Mouse (Mus musculus): ENCODE measurements at regions not wholly inside any gene's neighbourhood (a gene's known extent, or its start where the extent isn't known, plus 50 kb on each side); places are given as distances from the start of the nearest gene placed in this dataset.
"Not testable (repeated sequence)": the region's sequence is repeated elsewhere in the genome, so short reads cannot be mapped to it uniquely, and the experiment has no call there.

- Histone ChIP-seq H3K27ac (no peak overlapping the region), H3K4me2 (no peak overlapping the region), H3K36me3 (no peaks in the 10 kb centered on the region), H3K9me3 (replicated peaks) (no peaks in the 10 kb centered on the region), H3K4me3 (no peak overlapping the region), H3K4me1 (replicated peaks) (no peaks in the 10 kb centered on the region), H3K9ac (no peak overlapping the region), H3K27me3 (no peaks in the 10 kb centered on the region)
- ATAC-seq (replicated peaks; ENCODE audit: insufficient number of reproducible peaks, insufficient read depth, low FRiP score, low read depth), result no peak
- WGBS, result 68% methylated on average over 8 of the region's 8 CpGs
These were observed 116.5 kb upstream of the Stt3b start for GRCm38 (mm10) chr9:115426682-115427081.

- no peak for ATAC-seq (replicated peaks; ENCODE audit: insufficient number of reproducible peaks, insufficient read depth, low FRiP score, low read depth)
These were observed 120.0 kb upstream of the Stt3b start for GRCm38 (mm10) chr9:115430271-115430670.

GRCm38 (mm10) chr9:115434696-115435095 is 124.5 kb upstream of the Stt3b start:
- Histone ChIP-seq H3K27me3 (no peaks in the 10 kb centered on the region), H3K4me2 (no peak overlapping the region), H3K27ac (no peak overlapping the region), H3K36me3 (no peaks in the 10 kb centered on the region), H3K4me3 (no peak overlapping the region), H3K4me1 (replicated peaks) (peaks cover 6% of the 10 kb centered on the region; the same call in 1 of the 2 replicates), H3K9me3 (replicated peaks) (no peaks in the 10 kb centered on the region; the same call in 1 of the 2 replicates), H3K9ac (no peak overlapping the region)
- ATAC-seq (replicated peaks; ENCODE audit: insufficient number of reproducible peaks, insufficient read depth, low FRiP score, low read depth), result no peak
- 13% methylated on average over 5 of the region's 5 CpGs for WGBS

More at GRCm38 (mm10) chr9:115430271-115430670, 120.0 kb upstream of the Stt3b start:
- Histone ChIP-seq H3K4me1 (replicated peaks) (peaks cover 6% of the 10 kb centered on the region; the same call in 1 of the 2 replicates), H3K36me3 (no peaks in the 10 kb centered on the region), H3K27ac (no peak overlapping the region), H3K4me2 (no peak overlapping the region), H3K9me3 (replicated peaks) (no peaks in the 10 kb centered on the region), H3K9ac (no peak overlapping the region), H3K27me3 (no peaks in the 10 kb centered on the region), H3K4me3 (no peak overlapping the region)
- WGBS, result 50% methylated on average over 4 of the region's 4 CpGs

- ATAC-seq (replicated peaks; ENCODE audit: insufficient number of reproducible peaks, insufficient read depth, low FRiP score, low read depth), result no peak
- no peak overlapping the region for H3K4me3 ChIP-seq
- no peaks in the 10 kb centered on the region for H3K36me3 ChIP-seq
- peaks cover 6% of the 10 kb centered on the region; the same call in 1 of the 2 replicates for H3K4me1 ChIP-seq (replicated peaks)
- no peak overlapping the region for H3K9ac ChIP-seq
- 86% methylated on average over 3 of the region's 3 CpGs for WGBS
- no peaks in the 10 kb centered on the region; the same call in 1 of the 2 replicates for H3K9me3 ChIP-seq (replicated peaks)
- H3K27me3 ChIP-seq, result no peaks in the 10 kb centered on the region
- no peak overlapping the region for H3K4me2 ChIP-seq
- H3K27ac ChIP-seq, result no peak overlapping the region
These were observed 126.1 kb upstream of the Stt3b start for GRCm38 (mm10) chr9:115436301-115436700.

- not testable (repeated sequence) for H3K27me3 ChIP-seq; H3K4me2 ChIP-seq; ATAC-seq (replicated peaks; ENCODE audit: insufficient number of reproducible peaks, insufficient read depth, low FRiP score, low read depth); H3K27ac ChIP-seq; H3K4me1 ChIP-seq (replicated peaks); H3K36me3 ChIP-seq; H3K9me3 ChIP-seq (replicated peaks); H3K4me3 ChIP-seq; H3K9ac ChIP-seq
- WGBS, result 95% methylated on average over 22 of the region's 22 CpGs
These were observed 128.0 kb upstream of the Stt3b start for GRCm38 (mm10) chr9:115438234-115438633.

GRCm38 (mm10) chr9:115446681-115447080 is 136.5 kb upstream of the Stt3b start:
- H3K9me3 ChIP-seq (replicated peaks), result no peaks in the 10 kb centered on the region
- no peak for ATAC-seq (replicated peaks; ENCODE audit: insufficient number of reproducible peaks, insufficient read depth, low FRiP score, low read depth)
- no peaks in the 10 kb centered on the region for H3K36me3 ChIP-seq
- no peak overlapping the region for H3K27ac ChIP-seq
- no peak overlapping the region for H3K9ac ChIP-seq
- no peaks in the 10 kb centered on the region for H3K27me3 ChIP-seq
- H3K4me1 ChIP-seq (replicated peaks), result no peaks in the 10 kb centered on the region
- WGBS, result 73% methylated on average over 11 of the region's 11 CpGs
- no peak overlapping the region for H3K4me2 ChIP-seq
- no peak overlapping the region for H3K4me3 ChIP-seq

GRCm38 (mm10) chr9:115450741-115451320 is 140.6 kb upstream of the Stt3b start:
- no peaks in the 10 kb centered on the region for H3K36me3 ChIP-seq
- no peak overlapping the region for H3K4me3 ChIP-seq
- no peaks in the 10 kb centered on the region for H3K9me3 ChIP-seq (replicated peaks)
- ATAC-seq (replicated peaks; ENCODE audit: insufficient number of reproducible peaks, insufficient read depth, low FRiP score, low read depth), result no peak
- H3K4me1 ChIP-seq (replicated peaks), result no peaks in the 10 kb centered on the region
- WGBS, result 74% methylated on average over 5 of the region's 5 CpGs
- no peaks in the 10 kb centered on the region for H3K27me3 ChIP-seq
- H3K27ac ChIP-seq, result no peak overlapping the region
- H3K4me2 ChIP-seq, result no peak overlapping the region
- no peak overlapping the region for H3K9ac ChIP-seq

GRCm38 (mm10) chr9:115454771-115455170 is 144.6 kb upstream of the Stt3b start:
- Histone ChIP-seq H3K9me3 (replicated peaks) (no peaks in the 10 kb centered on the region), H3K27me3 (no peaks in the 10 kb centered on the region), H3K4me1 (replicated peaks) (no peaks in the 10 kb centered on the region), H3K36me3 (no peaks in the 10 kb centered on the region), H3K27ac (no peak overlapping the region), H3K9ac (no peak overlapping the region), H3K4me2 (no peak overlapping the region), H3K4me3 (no peak overlapping the region)
- WGBS, result 85% methylated on average over 7 of the region's 7 CpGs
- ATAC-seq (replicated peaks; ENCODE audit: insufficient number of reproducible peaks, insufficient read depth, low FRiP score, low read depth), result no peak

GRCm38 (mm10) chr9:115456121-115456520 is 145.9 kb upstream of the Stt3b start:
- Histone ChIP-seq H3K9me3 (replicated peaks) (no peaks in the 10 kb centered on the region), H3K36me3 (no peaks in the 10 kb centered on the region), H3K9ac (no peak overlapping the region), H3K27me3 (no peaks in the 10 kb centered on the region), H3K4me1 (replicated peaks) (no peaks in the 10 kb centered on the region), H3K4me3 (no peak overlapping the region), H3K4me2 (no peak overlapping the region), H3K27ac (no peak overlapping the region)
- 59% methylated on average over 3 of the region's 3 CpGs for WGBS
- no peak for ATAC-seq (replicated peaks; ENCODE audit: insufficient number of reproducible peaks, insufficient read depth, low FRiP score, low read depth)

GRCm38 (mm10) chr9:115456638-115457037 is 146.4 kb upstream of the Stt3b start:
- H3K4me2 ChIP-seq, result no peak overlapping the region
- H3K4me3 ChIP-seq, result no peak overlapping the region
- no peaks in the 10 kb centered on the region for H3K4me1 ChIP-seq (replicated peaks)
- 33% methylated on average over 6 of the region's 6 CpGs for WGBS
- no peak overlapping the region for H3K9ac ChIP-seq
- H3K9me3 ChIP-seq (replicated peaks), result no peaks in the 10 kb centered on the region
- no peaks in the 10 kb centered on the region for H3K27me3 ChIP-seq
- H3K27ac ChIP-seq, result no peak overlapping the region
- no peaks in the 10 kb centered on the region for H3K36me3 ChIP-seq
- ATAC-seq (replicated peaks; ENCODE audit: insufficient number of reproducible peaks, insufficient read depth, low FRiP score, low read depth), result no peak

- Histone ChIP-seq H3K27ac (no peak overlapping the region), H3K27me3 (no peaks in the 10 kb centered on the region), H3K4me3 (no peak overlapping the region), H3K36me3 (no peaks in the 10 kb centered on the region), H3K9ac (no peak overlapping the region), H3K4me2 (no peak overlapping the region), H3K4me1 (replicated peaks) (no peaks in the 10 kb centered on the region), H3K9me3 (replicated peaks) (no peaks in the 10 kb centered on the region)
- no peak for ATAC-seq (replicated peaks; ENCODE audit: insufficient number of reproducible peaks, insufficient read depth, low FRiP score, low read depth)
- WGBS, result 65% methylated on average over 21 of the region's 21 CpGs
These were observed 147.9 kb upstream of the Stt3b start for GRCm38 (mm10) chr9:115457889-115458710.

- H3K9ac ChIP-seq; ATAC-seq (replicated peaks; ENCODE audit: insufficient number of reproducible peaks, insufficient read depth, low FRiP score, low read depth); H3K36me3 ChIP-seq; H3K4me2 ChIP-seq; H3K4me1 ChIP-seq (replicated peaks); H3K9me3 ChIP-seq (replicated peaks); H3K4me3 ChIP-seq; H3K27me3 ChIP-seq; H3K27ac ChIP-seq: not testable (repeated sequence)
- 89% methylated on average over 6 of the region's 6 CpGs for WGBS
These were observed 148.9 kb upstream of the Stt3b start for GRCm38 (mm10) chr9:115459075-115459474.
